8 mouse cellular contexts compared by ENCODE assay signal in the genomic region with DNA sequence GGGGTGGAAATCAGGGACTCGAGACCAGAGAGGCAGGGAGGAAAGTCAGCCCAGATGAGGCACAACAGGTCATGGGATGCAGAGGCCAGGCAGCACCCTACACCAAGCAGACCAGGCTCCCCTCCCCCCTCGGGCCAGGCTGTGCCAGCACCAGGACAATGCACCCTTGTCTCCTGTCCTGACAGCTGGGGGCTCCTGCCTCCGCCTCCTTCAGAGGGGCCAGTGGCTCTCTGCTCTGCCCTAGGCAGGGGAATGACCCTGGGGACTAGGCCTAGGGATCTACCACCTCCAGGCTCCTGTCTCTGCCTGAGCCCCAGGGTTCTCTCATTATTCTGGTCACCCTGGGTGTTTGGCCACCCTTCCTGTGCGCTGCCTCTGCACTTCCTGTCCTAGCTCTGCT. TPM values are rescaled to one million over a fixed set of nuclear protein-coding genes. Genes with fewer than 3 reads are reported as not detected.
A peak's percentile ranks its signal among the peaks of the same experiment; 100 is the strongest.
DNase-seq lines count a peak whose midpoint lies in the region; ATAC-seq and TF ChIP-seq lines count a peak whose summit lies in the region.
"Had no signal": no experiment of that assay in that cellular context is flagged by ENCODE, and none has a peak within 500 bp of the region (broad histone marks: within the 10 kb centered on the region; RNA-seq: fewer than 3 reads in every experiment).

No protein-coding gene starts in this region.

- WGBS in embryonic facial prominence, embryonic 13.5 days: 8% methylated on average over 4 of the region's 4 CpGs
- 11% methylated on average over 4 of the region's 4 CpGs for WGBS in heart, embryonic 10.5 days

- H3K79me2 ChIP-seq in myocyte (ENCODE audit: control insufficient read depth, insufficient read depth): peaks cover 4% of the 10 kb centered on the region

- DNase-seq in cerebellum, adult 9-10 months: peak; percentile 71
- DNase-seq in heart, embryonic 10.5 days (ENCODE audit: low spot score): no peak
- DNase-seq in layer of hippocampus, adult 8-10 months (ENCODE audit: low spot score in 2 of 2): peak; percentile 87 to 91
- DNase-seq in adrenal gland, postnatal 10 days: no peak

- no peak overlapping the region for H3K4me2 ChIP-seq in embryonic facial prominence, embryonic 13.5 days
- peak overlapping the region; percentile 66 for H3K4me2 ChIP-seq in myocyte (ENCODE audit: low read depth)

- H3ac ChIP-seq in myocyte (ENCODE audit: control insufficient read depth, insufficient read length): peak overlapping the region; percentile 29

- no peaks in the 10 kb centered on the region for H3K36me3 ChIP-seq in embryonic facial prominence, embryonic 13.5 days
- 0 out of 2 replicates have a peak, but pooled peaks cover 2% of the 10 kb centered on the region for H3K36me3 ChIP-seq in heart, embryonic 10.5 days
- no peaks in the 10 kb centered on the region for H3K36me3 ChIP-seq in myocyte (ENCODE audit: control insufficient read depth, insufficient read depth)

- no peak overlapping the region for H3K4me3 ChIP-seq in embryonic facial prominence, embryonic 13.5 days
- peak overlapping the region; percentile 64 for H3K4me3 ChIP-seq in heart, embryonic 10.5 days
- peak overlapping the region; percentile 31 for H3K4me3 ChIP-seq in myocyte

- H3K27ac ChIP-seq in embryonic facial prominence, embryonic 13.5 days: 0 out of 2 replicates have a peak overlapping the region, but pooled peaks have one; percentile 16
- peak overlapping the region; percentile 91 for H3K27ac ChIP-seq in heart, embryonic 10.5 days

- H3K9ac ChIP-seq in embryonic facial prominence, embryonic 13.5 days: peak overlapping the region; percentile 46; the same call in 1 of the 2 replicates

- peaks cover 63% of the 10 kb centered on the region for H3K27me3 ChIP-seq in embryonic facial prominence, embryonic 13.5 days
- peaks cover 38% of the 10 kb centered on the region for H3K27me3 ChIP-seq in heart, embryonic 10.5 days (ENCODE audit: insufficient read depth, poor library complexity, severe bottlenecking)
- H3K27me3 ChIP-seq in myocyte (ENCODE audit: control insufficient read depth, insufficient read depth, insufficient read length): no peaks in the 10 kb centered on the region

- ATAC-seq in embryonic facial prominence, embryonic 13.5 days (ENCODE audit: insufficient number of reproducible peaks, insufficient read depth, low FRiP score, low TSS enrichment, low read depth): peak; percentile 16; the same call in 1 of the 2 replicates
- no peak for ATAC-seq in megakaryocyte-erythroid progenitor cell, adult 5-6 weeks (replicated peaks; ENCODE audit: low FRiP score, low TSS enrichment, poor library complexity, severe bottlenecking)

- TF ChIP-seq POLR2A in myocyte (IDR thresholded peaks at IDR 0.05; ENCODE audit: insufficient read length, low read depth): peak; percentile 80

- H3K9me3 ChIP-seq in embryonic facial prominence, embryonic 13.5 days: no peaks in the 10 kb centered on the region
- no peaks in the 10 kb centered on the region for H3K9me3 ChIP-seq in heart, embryonic 10.5 days

- peaks cover 20% of the 10 kb centered on the region for H3K4me1 ChIP-seq in embryonic facial prominence, embryonic 13.5 days
- H3K4me1 ChIP-seq in heart, embryonic 10.5 days: peaks cover 57% of the 10 kb centered on the region

TF ChIP-seq in myocyte, 11 proteins besides CTCF, POLR2A, EP300 and RAD21:
- TF ChIP-seq REST (IDR thresholded peaks at IDR 0.05; ENCODE audit: insufficient read depth, insufficient read length) (no peak), MYOD1 (IDR thresholded peaks at IDR 0.05; ENCODE audit: control insufficient read depth in 1 of 3, insufficient read length in 2 of 3, low read depth in 2 of 3) (peak in 2 of 3 experiments; percentile 78 to 92), TCF3 (IDR thresholded peaks at IDR 0.05; ENCODE audit: insufficient read length, low read depth) (peak; percentile 60), USF1 (IDR thresholded peaks at IDR 0.05; ENCODE audit: low read depth) (no peak), POLR2AphosphoS2 (IDR thresholded peaks at IDR 0.05; ENCODE audit: insufficient read length, low read depth) (peak; percentile 94), MYOG (IDR thresholded peaks at IDR 0.05; ENCODE audit: control insufficient read depth in 1 of 3, insufficient read depth in 1 of 3, insufficient read length in 2 of 3, low read depth in 2 of 3) (peak; percentile 58 to 95 (median 81)), SRF (IDR thresholded peaks at IDR 0.05; ENCODE audit: control insufficient read depth, insufficient read length, low read depth) (no peak), CEBPB (IDR thresholded peaks at IDR 0.05; ENCODE audit: insufficient read depth, poor library complexity, severe bottlenecking) (no peak), E2F4 (IDR thresholded peaks at IDR 0.05; ENCODE audit: insufficient read depth) (no peak)

RNA-seq across cellular contexts. Expression of a gene that starts 6.6 kb away (rescaled TPM):
- 93.6 and 106 TPM in 2 replicates for polyA plus RNA-seq in embryonic facial prominence, embryonic 13.5 days (2015; fragmentation: Nextera tagmentation; extraction: Ambion mirVana)
- polyA plus RNA-seq in heart, embryonic 10.5 days (2016; fragmentation: Nextera tagmentation; extraction: Ambion mirVana): 158 and 196 TPM in 2 replicates
- total RNA-seq in layer of hippocampus, adult 8-10 months (2022): 100 to 1,000 TPM in 2 of 4 experiments, 10 to 100 TPM in 2; 97.1 to 114 (median 103) TPM
- 233 TPM for polyA plus RNA-seq in myocyte (2012; fragmentation: generic; extraction: Trizol)
- total RNA-seq in adrenal gland, postnatal 10 days (2021): 10 to 100 TPM; 42.2 to 52.0 TPM
- total RNA-seq in megakaryocyte-erythroid progenitor cell, adult 5-6 weeks (2014; fragmentation: Nextera tagmentation): 73.4 and 96.5 TPM in 2 replicates
- total RNA-seq in megakaryocyte-erythroid progenitor cell, adult 5-6 weeks (2017): 25.0 and 30.6 TPM in 2 replicates

RNA-seq across cellular contexts. Expression of a gene that starts 9.2 kb away (rescaled TPM):
- polyA plus RNA-seq in embryonic facial prominence, embryonic 13.5 days (2015; fragmentation: Nextera tagmentation; extraction: Ambion mirVana): 0.69 and 2.2 TPM in 2 replicates
- 0.83 and 1.8 TPM in 2 replicates for polyA plus RNA-seq in heart, embryonic 10.5 days (2016; fragmentation: Nextera tagmentation; extraction: Ambion mirVana)
- 10 to 100 TPM; 11.1 to 13.6 (median 12.4) TPM for total RNA-seq in layer of hippocampus, adult 8-10 months (2022)
- not detected for polyA plus RNA-seq in myocyte (2012; fragmentation: generic; extraction: Trizol)
- total RNA-seq in adrenal gland, postnatal 10 days (2021): 10 to 100 TPM in 1 of 2 experiments, 1 to 10 TPM in 1; 8.4 to 14.5 TPM
- not detected in 2 replicates for total RNA-seq in megakaryocyte-erythroid progenitor cell, adult 5-6 weeks (2014; fragmentation: Nextera tagmentation)
- total RNA-seq in megakaryocyte-erythroid progenitor cell, adult 5-6 weeks (2017): not detected in 2 replicates
- total RNA-seq: hematopoietic stem cell, adult 5-6 weeks had no signal

RNA-seq across cellular contexts. Expression of a gene that starts 21.9 kb away (rescaled TPM):
- 126 and 129 TPM in 2 replicates for polyA plus RNA-seq in embryonic facial prominence, embryonic 13.5 days (2015; fragmentation: Nextera tagmentation; extraction: Ambion mirVana)
- polyA plus RNA-seq in heart, embryonic 10.5 days (2016; fragmentation: Nextera tagmentation; extraction: Ambion mirVana): 92.2 and 95.7 TPM in 2 replicates
- 100 to 1,000 TPM; 201 to 225 (median 215) TPM for total RNA-seq in layer of hippocampus, adult 8-10 months (2022)
- 98.2 TPM for polyA plus RNA-seq in myocyte (2012; fragmentation: generic; extraction: Trizol)
- total RNA-seq in adrenal gland, postnatal 10 days (2021): 10 to 100 TPM; 88.8 to 91.1 TPM
- 62.8 and 83.9 TPM in 2 replicates for total RNA-seq in megakaryocyte-erythroid progenitor cell, adult 5-6 weeks (2014; fragmentation: Nextera tagmentation)
- total RNA-seq in megakaryocyte-erythroid progenitor cell, adult 5-6 weeks (2017): 30.1 and 31.1 TPM in 2 replicates

RNA-seq across cellular contexts. Expression of a gene that starts 22.0 kb away (rescaled TPM):
- polyA plus RNA-seq in embryonic facial prominence, embryonic 13.5 days (2015; fragmentation: Nextera tagmentation; extraction: Ambion mirVana): 19.9 and 22.4 TPM in 2 replicates
- 9.3 and 11.1 TPM in 2 replicates for polyA plus RNA-seq in heart, embryonic 10.5 days (2016; fragmentation: Nextera tagmentation; extraction: Ambion mirVana)
- total RNA-seq in layer of hippocampus, adult 8-10 months (2022): 10 to 100 TPM; 15.5 to 21.6 (median 19.0) TPM
- 1.7 TPM for polyA plus RNA-seq in myocyte (2012; fragmentation: generic; extraction: Trizol)
- 10 to 100 TPM; 12.4 to 16.0 TPM for total RNA-seq in adrenal gland, postnatal 10 days (2021)
- not detected in 2 replicates for total RNA-seq in megakaryocyte-erythroid progenitor cell, adult 5-6 weeks (2014; fragmentation: Nextera tagmentation)
- 0.75 TPM in 1 of 2 replicates, not detected in the other for total RNA-seq in megakaryocyte-erythroid progenitor cell, adult 5-6 weeks (2017)
- total RNA-seq: hematopoietic stem cell, adult 5-6 weeks had no signal

RNA-seq across cellular contexts. Expression of a gene that starts 45.6 kb away (rescaled TPM):
- polyA plus RNA-seq in embryonic facial prominence, embryonic 13.5 days (2015; fragmentation: Nextera tagmentation; extraction: Ambion mirVana): 1.5 and 1.6 TPM in 2 replicates
- polyA plus RNA-seq in heart, embryonic 10.5 days (2016; fragmentation: Nextera tagmentation; extraction: Ambion mirVana): 1.2 and 1.7 TPM in 2 replicates
- total RNA-seq in layer of hippocampus, adult 8-10 months (2022): 100 to 1,000 TPM; 278 to 302 (median 291) TPM
- polyA plus RNA-seq in myocyte (2012; fragmentation: generic; extraction: Trizol): not detected
- total RNA-seq in adrenal gland, postnatal 10 days (2021): 10 to 100 TPM in 1 of 2 experiments, 1 to 10 TPM in 1; 5.5 to 10.0 TPM
- not detected in 2 replicates for total RNA-seq in megakaryocyte-erythroid progenitor cell, adult 5-6 weeks (2014; fragmentation: Nextera tagmentation)
- total RNA-seq in megakaryocyte-erythroid progenitor cell, adult 5-6 weeks (2017): not detected in 2 replicates
- total RNA-seq: hematopoietic stem cell, adult 5-6 weeks had no signal

Comparison
In these comparisons a context has a peak if more than half of its experiments do, and no peak if none do; other contexts are left out.
1. DNase-seq: peak in cerebellum, adult 9-10 months (single experiment) and layer of hippocampus, adult 8-10 months (2 of 2); none in heart, embryonic 10.5 days (single experiment) and adrenal gland, postnatal 10 days (single experiment).
2. RNA of a gene that starts 9.2 kb away (total RNA-seq): 8.4 to 14.5 TPM in adrenal gland, postnatal 10 days and 11.1 to 13.6 TPM in layer of hippocampus, adult 8-10 months; not detected in megakaryocyte-erythroid progenitor cell, adult 5-6 weeks; every median in the first group is over 4 times any median in the second.